Mouse (Mus musculus) heart, postnatal 0 days (tissue): ENCODE measurements at regions not wholly inside any gene's neighbourhood (a gene's known extent, or its start where the extent isn't known, plus 50 kb on each side); places are given as distances from the start of the nearest gene placed in this dataset.
A peak's percentile ranks its signal among the peaks of the same experiment; 100 is the strongest.

Source experiments
- CTCF ChIP-seq: IDR thresholded peaks from 2 replicates; pipeline ENCODE4 v1.5.1; 2016; ENCODE audit warnings: antibody characterized with exemption, control low read depth, low read depth
- EP300 ChIP-seq: IDR thresholded peaks from 2 replicates; pipeline ENCODE4 v1.6.1; 2016; ENCODE audit warnings: antibody characterized with exemption, low read depth

GRCm38 (mm10) chr8:117863837-117864236 lies 62.1 kb upstream of the Mphosph6 start:
- TF ChIP-seq CTCF: peak; percentile 67
- no peak for TF ChIP-seq EP300
